Mouse (Mus musculus) intestine, embryonic 14.5 days (tissue): ENCODE measurements around the gene Gmeb2. TPM values are rescaled to one million over a fixed set of nuclear protein-coding genes. Genes with fewer than 3 reads are reported as not detected.

ENCODE experiments used
- ATAC-seq: fragments of 200-750 bp; cut with Nextera tagmentation; replicated peaks from 2 replicates; pipeline ENCODE4 v1.8.0; 2017; ENCODE audit warnings: low read depth, moderate number of reproducible peaks, moderate TSS enrichment, moderate library complexity; ENCODE audit not compliant: low FRiP score, low TSS enrichment
- DNase-seq: peaks from one replicate; pipeline ENCODE4 v3.0.0-alpha.2; 2018; ENCODE audit warnings: low spot score
- H3K27ac ChIP-seq: fragments of 300-500 bp; sonication (generic); 2 replicates; pipeline ENCODE4 v1.5.1; 2014; ENCODE audit warnings: low read depth, mild to moderate bottlenecking, control low read depth
- H3K27me3 ChIP-seq: fragments of 300-500 bp; sonication (generic); replicated peaks from 2 replicates; pipeline ENCODE4 v1.6.1; 2014; ENCODE audit warnings: low read length, control low read depth; ENCODE audit not compliant: control insufficient read depth, insufficient read depth
- H3K36me3 ChIP-seq: fragments of 300-500 bp; sonication (generic); 2 replicates; pipeline ENCODE4 v1.6.1; 2014; ENCODE audit warnings: low read length, control low read depth; ENCODE audit not compliant: control insufficient read depth, insufficient read depth
- H3K4me1 ChIP-seq: fragments of 300-500 bp; sonication (generic); replicated peaks from 2 replicates; pipeline ENCODE4 v1.6.1; 2014; ENCODE audit warnings: low read length, control low read depth, mixed read lengths; ENCODE audit not compliant: control insufficient read depth, insufficient read depth
- H3K4me2 ChIP-seq: fragments of 300-500 bp; sonication (generic); 2 replicates; pipeline ENCODE4 v1.6.1; 2014; ENCODE audit warnings: low read length
- H3K4me3 ChIP-seq: fragments of 300-500 bp; sonication (generic); 2 replicates; pipeline ENCODE4 v1.5.1; 2014; ENCODE audit warnings: low read depth, low read length, control low read depth, mixed read lengths
- H3K9ac ChIP-seq: fragments of 300-500 bp; sonication (generic); 2 replicates; pipeline ENCODE4 v1.6.1; 2014; ENCODE audit warnings: mild to moderate bottlenecking, low read length
- H3K9me3 ChIP-seq: fragments of 300-500 bp; sonication (generic); 2 replicates; pipeline ENCODE4 v1.6.1; 2016; ENCODE audit warnings: low read length, control low read depth; ENCODE audit not compliant: control insufficient read depth
- WGBS: fragments of 180-500 bp; shearing (Covaris S2); extraction: QIAGEN DNeasy Blood & Tissue Kit; methylation state at CpG from one replicate; pipeline ENCODE4 v1.1.7; 2014; 5-methylcytosine and 5-hydroxymethylcytosine counted together
- polyA plus RNA-seq: library from polyadenylated mRNA; unstranded; fragments of >200 nt; fragmentation: Nextera tagmentation; extraction: Ambion mirVana; gene quantifications from 2 replicates; pipeline ENCODE4 v1.2.1, GENCODE M21; 2014

Gene Gmeb2
- polyA plus RNA-seq, 1 experiment from 2014 or later = 16.6 TPM

- 95% methylated on average over 2 of the region's 2 CpGs for WGBS
- Histone ChIP-seq H3K36me3 (peaks cover 77% of the 10 kb centered on the region), H3K27ac (no peak overlapping the region), H3K9me3 (no peaks in the 10 kb centered on the region), H3K4me2 (no peak overlapping the region), H3K4me3 (no peak overlapping the region), H3K9ac (no peak overlapping the region), H3K27me3 (no peaks in the 10 kb centered on the region), H3K4me1 (no peaks in the 10 kb centered on the region)
- no peak for ATAC-seq
- DNase-seq = no peak
Observed at GRCm38 (mm10) chr2:181266839-181267238, 21.0 kb downstream of the Gmeb2 start.

- no peak for DNase-seq
- Histone ChIP-seq H3K4me3 (no peak overlapping the region), H3K4me1 (no peaks in the 10 kb centered on the region), H3K4me2 (no peak overlapping the region), H3K9ac (no peak overlapping the region), H3K27me3 (no peaks in the 10 kb centered on the region), H3K36me3 (peaks cover 63% of the 10 kb centered on the region), H3K27ac (no peak overlapping the region), H3K9me3 (no peaks in the 10 kb centered on the region)
- ATAC-seq = no peak
- 89% methylated on average over 1 of the region's 1 CpGs for WGBS
Observed at GRCm38 (mm10) chr2:181253248-181253647, 34.6 kb downstream of the Gmeb2 start.

- H3K9ac ChIP-seq = no peak overlapping the region
- peaks cover 50% of the 10 kb centered on the region for H3K36me3 ChIP-seq
- no peaks in the 10 kb centered on the region for H3K9me3 ChIP-seq
- H3K27ac ChIP-seq = no peak overlapping the region
- no peaks in the 10 kb centered on the region for H3K4me1 ChIP-seq
- no peaks in the 10 kb centered on the region for H3K27me3 ChIP-seq
- H3K4me3 ChIP-seq = no peak overlapping the region
- 79% methylated on average over 1 of the region's 1 CpGs for WGBS
- DNase-seq (no peak), ATAC-seq (no peak)
- H3K4me2 ChIP-seq = no peak overlapping the region
Observed at GRCm38 (mm10) chr2:181251841-181252240, 36.0 kb downstream of the Gmeb2 start.

GRCm38 (mm10) chr2:181249217-181249616, 38.6 kb downstream of the Gmeb2 start:
- no peak overlapping the region for H3K4me2 ChIP-seq
- ATAC-seq = peak; percentile 61; the same call in 1 of the 2 replicates

GRCm38 (mm10) chr2:181245031-181245430, 42.8 kb downstream of the Gmeb2 start:
- Histone ChIP-seq H3K27me3 (no peaks in the 10 kb centered on the region), H3K4me3 (no peak overlapping the region), H3K27ac (0 out of 2 replicates have a peak overlapping the region, but pooled peaks have one; percentile 7), H3K9me3 (no peaks in the 10 kb centered on the region), H3K4me2 (no peak overlapping the region), H3K4me1 (peaks cover 15% of the 10 kb centered on the region; the same call in 1 of the 2 replicates), H3K36me3 (no peaks in the 10 kb centered on the region; the same call in 1 of the 2 replicates), H3K9ac (no peak overlapping the region)
- ATAC-seq (no peak), DNase-seq (no peak)
- 25% methylated on average over 2 of the region's 2 CpGs for WGBS

More at GRCm38 (mm10) chr2:181249217-181249616, 38.6 kb downstream of the Gmeb2 start:
- Histone ChIP-seq H3K36me3 (peaks cover 30% of the 10 kb centered on the region), H3K9me3 (no peaks in the 10 kb centered on the region), H3K4me1 (no peaks in the 10 kb centered on the region), H3K9ac (no peak overlapping the region), H3K4me3 (no peak overlapping the region), H3K27ac (peak overlapping the region; percentile 6; the same call in 1 of the 2 replicates), H3K27me3 (no peaks in the 10 kb centered on the region)
- WGBS = 73% methylated on average over 10 of the region's 10 CpGs
- DNase-seq = peak; percentile 57

DNA sequence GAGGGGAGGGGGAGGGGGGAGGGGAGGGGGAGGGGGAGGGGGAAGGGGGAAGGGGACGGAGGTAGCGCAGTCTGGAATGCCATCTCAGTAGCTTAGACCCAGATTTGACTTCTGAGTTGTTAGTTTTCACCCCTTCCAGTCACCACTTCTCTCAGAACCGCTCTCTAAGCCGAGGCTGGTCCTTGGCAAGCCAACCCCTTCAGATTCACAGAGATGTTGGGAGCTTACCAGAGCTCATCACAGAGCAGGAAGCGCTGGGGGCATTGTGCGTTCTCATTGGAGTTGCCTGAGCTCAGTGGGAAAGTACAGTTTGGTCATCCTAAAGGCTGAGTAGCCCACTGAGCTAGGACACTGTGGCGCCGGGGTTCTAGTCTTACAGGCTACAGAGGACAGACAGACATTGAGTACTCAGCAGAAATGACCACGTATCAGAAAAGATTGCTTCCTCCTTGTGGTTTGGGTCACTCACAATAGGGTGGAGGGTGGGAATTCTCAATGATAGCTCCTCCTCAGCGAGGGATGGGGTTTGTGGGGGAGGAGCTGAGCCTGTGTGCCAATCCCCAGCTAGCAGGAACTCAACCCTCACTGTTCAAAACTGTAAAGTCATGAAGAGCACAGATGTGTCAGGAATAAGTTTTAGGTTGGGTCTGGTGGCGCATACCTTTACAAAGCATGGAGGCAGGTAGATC, 44.0 kb downstream of the Gmeb2 start:
- H3K36me3 ChIP-seq = no peaks in the 10 kb centered on the region; the same call in 1 of the 2 replicates
- WGBS = 34% methylated on average over 11 of the region's 11 CpGs
- DNase-seq = no peak
- no peak overlapping the region for H3K9ac ChIP-seq
- no peak overlapping the region for H3K27ac ChIP-seq
- H3K9me3 ChIP-seq = no peaks in the 10 kb centered on the region
- no peak overlapping the region for H3K4me3 ChIP-seq
- H3K27me3 ChIP-seq = no peaks in the 10 kb centered on the region
- no peak for ATAC-seq
- peaks cover 15% of the 10 kb centered on the region; the same call in 1 of the 2 replicates for H3K4me1 ChIP-seq
- no peak overlapping the region for H3K4me2 ChIP-seq

- Histone ChIP-seq H3K9ac (peak overlapping the region; percentile 63), H3K9me3 (no peaks in the 10 kb centered on the region), H3K4me3 (peak overlapping the region; percentile 54), H3K4me2 (peak overlapping the region; percentile 72), H3K27me3 (no peaks in the 10 kb centered on the region), H3K4me1 (peaks cover 15% of the 10 kb centered on the region; the same call in 1 of the 2 replicates), H3K27ac (no peak overlapping the region), H3K36me3 (peaks cover 4% of the 10 kb centered on the region)
- ATAC-seq (no peak), DNase-seq (peak; percentile 58)
- WGBS = 56% methylated on average over 3 of the region's 3 CpGs
Observed at GRCm38 (mm10) chr2:181242314-181242665, 45.5 kb downstream of the Gmeb2 start.

DNA sequence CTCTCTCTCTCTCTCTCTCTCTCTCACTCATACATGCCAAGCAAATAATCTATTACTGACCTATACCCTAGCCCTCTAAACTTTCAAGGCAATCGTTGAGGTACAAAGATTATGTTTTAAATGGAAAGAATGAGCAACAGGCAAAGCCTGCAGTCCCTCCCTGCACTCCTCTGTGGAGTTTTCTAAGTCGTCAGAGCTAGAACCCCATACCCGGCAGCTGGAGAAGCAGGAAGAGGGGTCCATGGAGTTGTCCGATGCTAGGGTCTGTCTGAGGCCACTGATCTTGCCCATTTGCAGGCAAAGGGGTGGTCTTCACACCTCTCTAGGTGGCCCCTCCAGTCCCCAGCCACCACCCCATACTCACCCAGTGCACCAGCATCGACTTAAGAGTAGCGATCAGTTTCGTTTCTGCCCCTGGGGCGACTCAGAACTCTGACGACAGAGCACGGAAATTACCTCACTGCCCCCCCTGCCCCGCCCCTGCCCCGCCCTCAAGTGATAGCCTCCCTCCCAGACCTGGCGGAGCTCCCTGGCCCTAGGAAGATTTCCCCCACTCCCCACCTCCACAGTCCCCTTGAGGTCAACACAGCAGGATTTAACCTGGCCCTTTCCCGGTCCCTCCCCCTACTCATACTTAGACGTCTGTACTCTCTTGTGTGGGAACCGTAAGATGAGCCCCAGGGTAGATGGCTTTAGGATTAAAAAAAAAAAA, 46.1 kb downstream of the Gmeb2 start, which contains the start of gene Helz2:
Gene Helz2 (minus strand): TSS at position 426 of the 712 bp plus-strand sequence.
- H3K36me3 ChIP-seq = peaks cover 4% of the 10 kb centered on the region
- no peak within 1 kb of the TSS for H3K27ac ChIP-seq
- DNase-seq = peak; percentile 69
- H3K4me1 ChIP-seq = peaks cover 15% of the 10 kb centered on the region; the same call in 1 of the 2 replicates
- H3K27me3 ChIP-seq = no peaks in the 10 kb centered on the region
- H3K9me3 ChIP-seq = no peaks in the 10 kb centered on the region
- peak within 1 kb of the TSS; percentile 54 for H3K4me3 ChIP-seq
- ATAC-seq = peak; percentile 81
- 7% methylated on average over 16 of the region's 16 CpGs for WGBS
- peak within 1 kb of the TSS; percentile 72 for H3K4me2 ChIP-seq
- H3K9ac ChIP-seq = peak within 1 kb of the TSS; percentile 63
